Mouse (Mus musculus): Measurements from ENCODE around the gene Cnn2.

- TF ChIP-seq CTCF (IDR thresholded peaks at IDR 0.05; ENCODE audit: low read depth) (no peak), EP300 (IDR thresholded peaks at IDR 0.05; ENCODE audit: low read depth) (no peak)
Measured at GRCm38 (mm10) chr10:80027681-80028520, 39.5 kb downstream of the Cnn2 start.
